Mouse (Mus musculus): ENCODE data around the gene Atp13a3. TPM values are rescaled to one million over a fixed set of nuclear protein-coding genes. Genes with fewer than 3 reads are reported as not detected.
"Not testable (repeated sequence)": the region's sequence is repeated elsewhere in the genome, so short reads cannot be mapped to it uniquely, and the experiment has no call there.

Gene Atp13a3
- polyA plus RNA-seq (2012; rRNA removed) (31.8 and 36.8 TPM in 2 replicates), polyA plus RNA-seq (2014; fragmentation: Nextera tagmentation; extraction: Ambion mirVana) (14.7 and 15.4 TPM in 2 replicates)

- Histone ChIP-seq H3K4me2 (replicated peaks; ENCODE audit: low read depth, low read length, severe bottlenecking) (no peak within 1 kb of the TSS), H3K27me3 (ENCODE audit: control insufficient read depth, insufficient read depth, low read length) (no peaks in the 10 kb centered on the region), H3K4me3 (replicated peaks; ENCODE audit: low read length) (no peak within 1 kb of the TSS), H3K9me3 (ENCODE audit: control insufficient read depth, low read length) (no peaks in the 10 kb centered on the region), H3K9ac (ENCODE audit: low read depth, low read length, severe bottlenecking) (no peak within 1 kb of the TSS), H3K36me3 (ENCODE audit: control insufficient read depth, insufficient read depth, low read length) (no peaks in the 10 kb centered on the region), H3K4me1 (ENCODE audit: control insufficient read depth, insufficient read depth, low read length) (no peaks in the 10 kb centered on the region), H3K27ac (replicated peaks; ENCODE audit: low read depth, low read length) (no peak within 1 kb of the TSS)
- no peak for TF ChIP-seq POLR2A (IDR thresholded peaks at IDR 0.05; ENCODE audit: borderline replicate concordance, extremely low read depth, insufficient read depth, insufficient read length)
- 76% methylated on average over 11 of the region's 11 CpGs for WGBS
- ATAC-seq (ENCODE audit: low FRiP score, low read depth) = no peak
- no peak for DNase-seq (ENCODE audit: low spot score)
Measured at GRCm38 (mm10) chr16:30405925-30406670, at the start of gene Atp13a3. Gene Atp13a3 (minus strand): TSS chr16:30405975.

- TF ChIP-seq POLR2A (IDR thresholded peaks at IDR 0.05; ENCODE audit: borderline replicate concordance, extremely low read depth, insufficient read depth, insufficient read length) = no peak
- Histone ChIP-seq H3K4me1 (ENCODE audit: control insufficient read depth, insufficient read depth, low read length) (no peaks in the 10 kb centered on the region), H3K9me3 (ENCODE audit: control insufficient read depth, low read length) (no peaks in the 10 kb centered on the region), H3K27me3 (ENCODE audit: control insufficient read depth, insufficient read depth, low read length) (no peaks in the 10 kb centered on the region), H3K36me3 (ENCODE audit: control insufficient read depth, insufficient read depth, low read length) (no peaks in the 10 kb centered on the region), H3K4me3 (replicated peaks; ENCODE audit: low read length) (no peak overlapping the region), H3K4me2 (replicated peaks; ENCODE audit: low read depth, low read length, severe bottlenecking) (no peak overlapping the region), H3K9ac (ENCODE audit: low read depth, low read length, severe bottlenecking) (no peak overlapping the region), H3K27ac (replicated peaks; ENCODE audit: low read depth, low read length) (no peak overlapping the region)
- WGBS = 64% methylated on average over 5 of the region's 5 CpGs
- no peak for DNase-seq (ENCODE audit: low spot score)
- ATAC-seq (ENCODE audit: low FRiP score, low read depth) = no peak
Measured at GRCm38 (mm10) chr16:30453213-30453975, 47.6 kb upstream of the Atp13a3 start.

DNA sequence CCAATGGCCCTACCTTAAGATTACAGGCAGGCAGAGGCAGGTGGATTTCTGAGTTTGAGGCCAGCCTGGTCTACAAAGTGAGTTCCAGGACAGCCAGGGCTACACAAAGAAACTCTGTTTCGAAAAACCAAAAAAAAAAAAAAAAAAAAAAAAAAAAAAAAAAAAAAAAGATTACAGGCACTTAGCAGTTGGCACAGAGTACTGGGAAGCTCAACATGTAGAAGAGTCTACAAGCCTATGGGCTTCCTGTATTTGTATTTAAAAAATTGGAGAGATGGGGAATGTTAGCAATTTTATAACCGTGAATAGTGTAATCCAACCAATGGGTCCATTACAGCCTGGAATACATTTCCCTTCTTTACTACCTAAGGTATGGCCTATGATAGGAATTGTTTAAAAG, 45.4 kb upstream of the Atp13a3 start:
- not testable (repeated sequence) for H3K9me3 ChIP-seq (ENCODE audit: control insufficient read depth, low read length); DNase-seq (ENCODE audit: low spot score); H3K4me1 ChIP-seq (ENCODE audit: control insufficient read depth, insufficient read depth, low read length); H3K27me3 ChIP-seq (ENCODE audit: control insufficient read depth, insufficient read depth, low read length); H3K4me3 ChIP-seq (replicated peaks; ENCODE audit: low read length); H3K27ac ChIP-seq (replicated peaks; ENCODE audit: low read depth, low read length); H3K9ac ChIP-seq (ENCODE audit: low read depth, low read length, severe bottlenecking); H3K4me2 ChIP-seq (replicated peaks; ENCODE audit: low read depth, low read length, severe bottlenecking); H3K36me3 ChIP-seq (ENCODE audit: control insufficient read depth, insufficient read depth, low read length); ATAC-seq (ENCODE audit: low FRiP score, low read depth)
- 82% methylated on average over 2 of the region's 2 CpGs for WGBS

GRCm38 (mm10) chr16:30449017-30449416, 43.2 kb upstream of the Atp13a3 start:
- H3K4me3 ChIP-seq (replicated peaks; ENCODE audit: low read length) = no peak overlapping the region
- WGBS = 96% methylated on average over 1 of the region's 1 CpGs
- H3K27ac ChIP-seq (replicated peaks; ENCODE audit: low read depth, low read length) = no peak overlapping the region
- no peak for ATAC-seq (ENCODE audit: low FRiP score, low read depth)
- DNase-seq (ENCODE audit: low spot score) = no peak
- no peak overlapping the region for H3K4me2 ChIP-seq (replicated peaks; ENCODE audit: low read depth, low read length, severe bottlenecking)
- H3K36me3 ChIP-seq (ENCODE audit: control insufficient read depth, insufficient read depth, low read length) = no peaks in the 10 kb centered on the region
- no peaks in the 10 kb centered on the region for H3K4me1 ChIP-seq (ENCODE audit: control insufficient read depth, insufficient read depth, low read length)
- no peaks in the 10 kb centered on the region for H3K27me3 ChIP-seq (ENCODE audit: control insufficient read depth, insufficient read depth, low read length)
- no peak overlapping the region for H3K9ac ChIP-seq (ENCODE audit: low read depth, low read length, severe bottlenecking)
- H3K9me3 ChIP-seq (ENCODE audit: control insufficient read depth, low read length) = no peaks in the 10 kb centered on the region
- no peak for TF ChIP-seq POLR2A (IDR thresholded peaks at IDR 0.05; ENCODE audit: borderline replicate concordance, extremely low read depth, insufficient read depth, insufficient read length)

GRCm38 (mm10) chr16:30448169-30448568, 42.4 kb upstream of the Atp13a3 start:
- no peaks in the 10 kb centered on the region for H3K27me3 ChIP-seq (ENCODE audit: control insufficient read depth, insufficient read depth, low read length)
- ATAC-seq (ENCODE audit: low FRiP score, low read depth) = no peak
- no peaks in the 10 kb centered on the region for H3K9me3 ChIP-seq (ENCODE audit: control insufficient read depth, low read length)
- DNase-seq (ENCODE audit: low spot score) = no peak
- H3K4me3 ChIP-seq (replicated peaks; ENCODE audit: low read length) = no peak overlapping the region
- no peak overlapping the region for H3K9ac ChIP-seq (ENCODE audit: low read depth, low read length, severe bottlenecking)
- 83% methylated on average over 3 of the region's 3 CpGs for WGBS
- no peaks in the 10 kb centered on the region for H3K4me1 ChIP-seq (ENCODE audit: control insufficient read depth, insufficient read depth, low read length)
- H3K4me2 ChIP-seq (replicated peaks; ENCODE audit: low read depth, low read length, severe bottlenecking) = no peak overlapping the region
- no peak for TF ChIP-seq POLR2A (IDR thresholded peaks at IDR 0.05; ENCODE audit: borderline replicate concordance, extremely low read depth, insufficient read depth, insufficient read length)
- no peaks in the 10 kb centered on the region for H3K36me3 ChIP-seq (ENCODE audit: control insufficient read depth, insufficient read depth, low read length)
- H3K27ac ChIP-seq (replicated peaks; ENCODE audit: low read depth, low read length) = no peak overlapping the region

Measured in limb, embryonic 14.5 days (tissue).